Mouse (Mus musculus): ENCODE results near the gene Serpina7.

Gene Serpina7

GRCm38 (mm10) chrX:139085077-139085476 lies at the start of gene Serpina7:
Serpina7 (minus strand) TSS chrX:139085236.
- no peak for DNase-seq (ENCODE audit: low spot score)

- no peak for DNase-seq (ENCODE audit: low spot score)
Observed at GRCm38 (mm10) chrX:139134031-139134430, 49.0 kb upstream of the Serpina7 start.

GRCm38 (mm10) chrX:139097197-139097596 lies 12.2 kb upstream of the Serpina7 start:
- DNase-seq (ENCODE audit: low spot score) = no peak

GRCm38 (mm10) chrX:139085943-139086342 lies 907 bp upstream of the Serpina7 start, which contains the start of gene 4930513O06Rik:
4930513O06Rik (plus strand) TSS chrX:139086243.
- DNase-seq (ENCODE audit: low spot score) = no peak

DNA sequence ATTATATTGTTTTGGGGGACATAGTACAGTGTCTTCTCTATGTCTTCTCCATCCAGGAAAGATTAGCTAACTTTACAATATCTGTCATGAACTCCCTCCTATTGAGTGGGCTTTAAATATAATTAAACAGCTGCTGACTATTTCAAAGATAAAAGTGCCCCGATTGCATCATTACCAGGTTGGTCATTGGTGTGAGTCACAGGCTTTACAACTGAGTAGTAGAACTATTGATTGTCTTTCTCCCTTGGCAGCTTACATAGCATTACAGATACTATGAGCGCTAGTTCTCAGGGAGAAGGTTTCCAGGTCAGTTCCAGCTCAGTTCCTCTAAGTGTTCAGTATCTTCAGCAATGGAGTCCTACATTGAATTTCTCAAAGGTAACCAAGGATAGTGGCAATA lies 6.5 kb downstream of the Serpina7 start:
- DNase-seq (ENCODE audit: low spot score) = no peak

GRCm38 (mm10) chrX:139064078-139064477 lies 21.0 kb downstream of the Serpina7 start:
- DNase-seq (ENCODE audit: low spot score) = no peak

DNA sequence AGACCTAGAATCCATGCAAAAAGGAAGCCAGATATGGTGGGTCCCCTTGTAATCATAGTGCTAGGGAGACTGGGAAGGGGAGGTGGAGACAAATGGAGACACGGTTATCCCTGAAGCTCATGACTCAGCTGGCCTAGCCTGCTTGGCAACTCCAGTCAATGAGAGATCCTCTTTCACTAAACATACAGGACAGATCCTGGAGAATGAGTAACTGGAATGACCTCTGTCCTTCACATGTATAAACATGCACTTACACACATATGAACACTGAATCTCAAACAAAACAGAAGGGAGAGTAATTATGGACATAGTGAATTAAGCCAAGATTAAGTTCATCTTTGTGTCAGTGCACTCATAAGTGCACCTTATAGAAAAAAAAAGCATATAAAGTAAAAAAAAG lies 31.9 kb downstream of the Serpina7 start:
- no peak for DNase-seq (ENCODE audit: low spot score)

- no peak for DNase-seq (ENCODE audit: low spot score)
Observed at GRCm38 (mm10) chrX:139051976-139052375, 33.1 kb downstream of the Serpina7 start.

DNA sequence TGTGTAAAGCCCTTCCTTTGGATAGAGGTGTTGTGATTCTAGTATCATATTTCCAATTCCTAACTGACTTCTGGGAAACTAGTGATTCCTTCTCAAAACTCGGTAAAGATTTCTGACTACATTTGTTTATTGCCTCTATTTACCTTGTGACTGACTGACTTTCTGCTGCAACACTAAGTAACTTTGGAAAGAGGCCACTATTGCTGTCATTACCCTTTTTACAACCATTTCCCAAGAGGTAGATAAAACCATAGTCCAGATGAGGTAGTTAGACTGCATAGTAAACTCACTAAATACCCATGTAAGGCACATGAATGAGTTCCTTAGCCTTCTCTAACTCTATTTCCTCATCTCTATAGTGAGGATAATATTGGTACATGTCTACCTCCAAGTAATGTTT lies 43.9 kb downstream of the Serpina7 start:
- no peak for DNase-seq (ENCODE audit: low spot score)

GRCm38 (mm10) chrX:139039314-139039713 lies 45.7 kb downstream of the Serpina7 start:
- DNase-seq (ENCODE audit: low spot score) = no peak

DNA sequence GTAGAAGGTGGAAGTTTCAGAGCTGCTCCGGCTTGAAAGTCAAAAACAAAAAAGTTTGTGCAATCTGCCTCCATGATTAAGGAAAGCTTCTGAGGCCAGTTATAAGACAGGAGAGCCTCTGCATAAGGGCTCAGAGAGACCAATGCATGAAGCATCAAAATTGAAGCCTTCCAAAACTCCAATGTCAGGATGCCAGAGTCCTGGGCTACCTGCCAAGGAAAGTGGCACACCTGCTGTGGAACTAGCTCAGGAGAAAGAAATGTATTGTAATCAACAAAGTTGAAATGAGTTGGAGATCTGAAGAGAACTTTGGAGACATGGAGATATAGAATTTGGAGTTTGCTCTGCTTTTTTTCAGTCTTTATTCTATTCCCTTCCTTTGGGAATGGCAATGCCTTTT lies 47.4 kb downstream of the Serpina7 start:
- DNase-seq (ENCODE audit: low spot score) = no peak
